Mouse (Mus musculus): ENCODE results near the gene Olfr319. TPM values are rescaled to one million over a fixed set of nuclear protein-coding genes. Genes with fewer than 3 reads are reported as not detected.
"Not testable (repeated sequence)": the region's sequence is repeated elsewhere in the genome, so short reads cannot be mapped to it uniquely, and the experiment has no call there.

The Olfr319 gene
- polyA plus RNA-seq, 1 experiment from 2014 or later, result not detected

DNA sequence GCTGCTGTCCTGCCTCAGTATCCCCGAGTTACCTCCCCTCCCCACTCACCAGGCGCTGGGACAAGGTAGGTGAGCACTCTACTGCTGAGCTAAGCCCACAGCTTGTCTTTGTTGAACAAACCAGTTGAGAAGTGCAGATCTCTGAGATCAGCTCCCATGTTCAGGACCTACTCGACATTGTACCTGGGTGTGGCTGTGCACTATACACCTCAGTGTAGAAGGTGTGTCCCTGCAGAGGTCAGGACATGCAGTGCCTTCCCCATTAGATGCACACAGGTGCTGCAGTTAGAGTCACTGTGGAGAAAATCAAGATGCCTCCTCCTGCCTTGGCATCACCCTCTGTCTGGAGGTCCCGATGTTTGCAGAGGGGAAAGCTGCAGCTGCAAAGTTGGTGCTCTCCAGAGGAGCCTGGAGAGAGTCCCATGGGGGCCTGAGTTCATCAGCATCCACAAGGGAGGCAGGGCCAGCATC lies 39.9 kb downstream of the Olfr319 start, which contains the start of gene Olfr317:
TSS of gene Olfr317 (minus strand) at position 421 of the 471 bp plus-strand sequence.
- Histone ChIP-seq H3K9ac (no peak within 1 kb of the TSS), H3K36me3 (no peaks in the 10 kb centered on the region), H3K9me3 (peaks cover 3% of the 10 kb centered on the region; the same call in 1 of the 2 replicates), H3K27me3 (no peaks in the 10 kb centered on the region), H3K4me3 (no peak within 1 kb of the TSS), H3K4me2 (no peak within 1 kb of the TSS), H3K27ac (no peak within 1 kb of the TSS), H3K4me1 (no peaks in the 10 kb centered on the region)
- 80% methylated on average over 4 of the region's 4 CpGs for WGBS
- ATAC-seq (ENCODE audit: insufficient number of reproducible peaks, insufficient read depth, low FRiP score, low TSS enrichment, low read depth), result no peak

DNA sequence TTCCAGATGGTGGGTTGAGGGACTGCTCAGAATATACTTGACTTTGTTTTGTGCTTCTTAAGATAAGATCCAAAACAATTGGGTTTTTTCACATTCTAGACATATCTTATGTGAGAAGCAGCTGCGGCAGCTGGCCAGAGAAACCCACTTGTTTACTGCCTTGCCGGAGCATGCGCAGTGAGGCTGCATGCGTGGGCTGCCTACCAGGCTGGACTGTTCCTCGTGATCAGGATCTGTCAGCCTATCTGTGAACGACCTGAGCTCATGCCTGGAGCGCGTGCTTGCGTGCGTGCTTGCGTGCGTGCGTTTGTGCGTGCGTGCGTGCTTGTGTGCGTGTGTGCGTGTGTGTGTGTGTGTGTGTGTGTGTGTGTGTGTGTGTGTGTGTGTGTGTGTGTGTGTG lies 52.1 kb downstream of the Olfr319 start:
- 78% methylated on average over 18 of the region's 18 CpGs for WGBS
- ATAC-seq (ENCODE audit: insufficient number of reproducible peaks, insufficient read depth, low FRiP score, low TSS enrichment, low read depth), result not testable (repeated sequence)

GRCm38 (mm10) chr11:58752434-58752833 lies 53.5 kb downstream of the Olfr319 start, which contains the start of gene Olfr316:
Gene Olfr316 (plus strand): TSS chr11:58752734.
- no peaks in the 10 kb centered on the region for H3K36me3 ChIP-seq
- 85% methylated on average over 2 of the region's 2 CpGs for WGBS
- no peak within 1 kb of the TSS for H3K4me2 ChIP-seq
- H3K4me1 ChIP-seq, result no peaks in the 10 kb centered on the region
- H3K9ac ChIP-seq, result no peak within 1 kb of the TSS
- no peak within 1 kb of the TSS for H3K4me3 ChIP-seq
- no peak within 1 kb of the TSS for H3K27ac ChIP-seq
- no peaks in the 10 kb centered on the region for H3K27me3 ChIP-seq
- H3K9me3 ChIP-seq, result no peaks in the 10 kb centered on the region
- no peak for ATAC-seq (ENCODE audit: insufficient number of reproducible peaks, insufficient read depth, low FRiP score, low TSS enrichment, low read depth)

More for the DNA sequence above, 52.1 kb downstream of the Olfr319 start:
- not testable (repeated sequence) for H3K4me1 ChIP-seq, H3K4me2 ChIP-seq, H3K27ac ChIP-seq, H3K27me3 ChIP-seq, H3K9me3 ChIP-seq, H3K4me3 ChIP-seq, H3K36me3 ChIP-seq, H3K9ac ChIP-seq

Other genes starting within 250 kb of the Olfr319 start
- gene Lypd9, start 246.2 kb upstream of the Olfr319 start, polyA plus RNA-seq (2015; fragmentation: Nextera tagmentation; extraction: Ambion mirVana), result not detected in 2 replicates
- 0.14 TPM in 1 of 2 replicates, not detected in the other for gene Olfr30, start 236.9 kb upstream of the Olfr319 start, polyA plus RNA-seq (2015; fragmentation: Nextera tagmentation; extraction: Ambion mirVana)
- gene Olfr332, start 206.6 kb upstream of the Olfr319 start, polyA plus RNA-seq (2015; fragmentation: Nextera tagmentation; extraction: Ambion mirVana), result not detected in 2 replicates
- not detected in 2 replicates for gene Olfr331, start 196.6 kb upstream of the Olfr319 start, polyA plus RNA-seq (2015; fragmentation: Nextera tagmentation; extraction: Ambion mirVana)
- 0.54 TPM in 1 of 2 replicates, not detected in the other for gene Olfr330, start 164.3 kb upstream of the Olfr319 start, polyA plus RNA-seq (2015; fragmentation: Nextera tagmentation; extraction: Ambion mirVana)
- gene Olfr329-ps, start 152.7 kb upstream of the Olfr319 start, polyA plus RNA-seq (2015; fragmentation: Nextera tagmentation; extraction: Ambion mirVana), result not detected in 2 replicates
- 0.10 TPM in 1 of 2 replicates, not detected in the other for gene Olfr328, start 143.5 kb upstream of the Olfr319 start, polyA plus RNA-seq (2015; fragmentation: Nextera tagmentation; extraction: Ambion mirVana)
- gene Olfr224, start 128.6 kb upstream of the Olfr319 start, polyA plus RNA-seq (2015; fragmentation: Nextera tagmentation; extraction: Ambion mirVana), result not detected in 2 replicates
- not detected in 2 replicates for gene Olfr325, start 121.4 kb upstream of the Olfr319 start, polyA plus RNA-seq (2015; fragmentation: Nextera tagmentation; extraction: Ambion mirVana)
- gene Olfr324, start 104.0 kb upstream of the Olfr319 start, polyA plus RNA-seq (2015; fragmentation: Nextera tagmentation; extraction: Ambion mirVana), result not detected in 2 replicates
- gene 2210407C18Rik, start 83.1 kb upstream of the Olfr319 start, polyA plus RNA-seq (2015; fragmentation: Nextera tagmentation; extraction: Ambion mirVana), result not detected in 2 replicates
- not detected in 2 replicates for gene Olfr323, start 68.7 kb upstream of the Olfr319 start, polyA plus RNA-seq (2015; fragmentation: Nextera tagmentation; extraction: Ambion mirVana)
- gene Trim58, start 58.7 kb upstream of the Olfr319 start, polyA plus RNA-seq (2015; fragmentation: Nextera tagmentation; extraction: Ambion mirVana), result 0.13 and 0.23 TPM in 2 replicates
- not detected in 2 replicates for gene Olfr322, start 40.4 kb upstream of the Olfr319 start, polyA plus RNA-seq (2015; fragmentation: Nextera tagmentation; extraction: Ambion mirVana)
- not detected in 2 replicates for gene Olfr320, start 18.1 kb upstream of the Olfr319 start, polyA plus RNA-seq (2015; fragmentation: Nextera tagmentation; extraction: Ambion mirVana)
- not detected in 2 replicates for gene Olfr318, start 24.9 kb downstream of the Olfr319 start, polyA plus RNA-seq (2015; fragmentation: Nextera tagmentation; extraction: Ambion mirVana)
- not detected in 2 replicates for gene Olfr317, start 40.0 kb downstream of the Olfr319 start, polyA plus RNA-seq (2015; fragmentation: Nextera tagmentation; extraction: Ambion mirVana)
- gene Olfr316, start 53.6 kb downstream of the Olfr319 start, polyA plus RNA-seq (2015; fragmentation: Nextera tagmentation; extraction: Ambion mirVana), result not detected in 2 replicates
- not detected in 2 replicates for gene Olfr315, start 74.0 kb downstream of the Olfr319 start, polyA plus RNA-seq (2015; fragmentation: Nextera tagmentation; extraction: Ambion mirVana)
- gene Olfr314, start 83.8 kb downstream of the Olfr319 start, polyA plus RNA-seq (2015; fragmentation: Nextera tagmentation; extraction: Ambion mirVana), result not detected in 2 replicates
- 0.69 TPM in 1 of 2 replicates, not detected in the other for gene Fam183b, start 102.8 kb downstream of the Olfr319 start, polyA plus RNA-seq (2015; fragmentation: Nextera tagmentation; extraction: Ambion mirVana)
- not detected in 2 replicates for gene Olfr313, start 115.8 kb downstream of the Olfr319 start, polyA plus RNA-seq (2015; fragmentation: Nextera tagmentation; extraction: Ambion mirVana)
- gene Olfr312, start 130.1 kb downstream of the Olfr319 start, polyA plus RNA-seq (2015; fragmentation: Nextera tagmentation; extraction: Ambion mirVana), result not detected in 2 replicates
- not detected in 2 replicates for gene Olfr311, start 140.1 kb downstream of the Olfr319 start, polyA plus RNA-seq (2015; fragmentation: Nextera tagmentation; extraction: Ambion mirVana)
- gene Gm12258, start 148.0 kb downstream of the Olfr319 start, polyA plus RNA-seq (2015; fragmentation: Nextera tagmentation; extraction: Ambion mirVana), result 10.8 and 12.3 TPM in 2 replicates
- 8.8 and 10.3 TPM in 2 replicates for gene 2810021J22Rik, start 168.1 kb downstream of the Olfr319 start, polyA plus RNA-seq (2015; fragmentation: Nextera tagmentation; extraction: Ambion mirVana)
- gene Zfp39, start 205.1 kb downstream of the Olfr319 start, polyA plus RNA-seq (2015; fragmentation: Nextera tagmentation; extraction: Ambion mirVana), result 6.9 and 7.5 TPM in 2 replicates
- 0.14 TPM in 1 of 2 replicates, not detected in the other for gene Btnl10, start 218.7 kb downstream of the Olfr319 start, polyA plus RNA-seq (2015; fragmentation: Nextera tagmentation; extraction: Ambion mirVana)
- 254 and 255 TPM in 2 replicates for gene Rnf187, start 239.8 kb downstream of the Olfr319 start, polyA plus RNA-seq (2015; fragmentation: Nextera tagmentation; extraction: Ambion mirVana)
- 45.4 and 46.9 TPM in 2 replicates for gene Hist3h2ba, start 249.8 kb downstream of the Olfr319 start, polyA plus RNA-seq (2015; fragmentation: Nextera tagmentation; extraction: Ambion mirVana)